Mouse (Mus musculus) kidney, adult 18-20 months (tissue): ENCODE results near the gene Myoc.

Experiments used
- DNase-seq: peaks from one replicate; pipeline ENCODE4 v3.0.0; 2021

Gene Myoc

GRCm38 (mm10) chr1:162658119-162658518 lies 19.2 kb downstream of the Myoc start, which contains the start of gene Myocos:
Gene Myocos, minus strand, starts transcription at chr1:162658219.
- DNase-seq, result no peak

- no peak for DNase-seq
These were observed 21.4 kb downstream of the Myoc start for GRCm38 (mm10) chr1:162660276-162660860.

- peak; percentile 71 for DNase-seq
These were observed 26.0 kb downstream of the Myoc start for GRCm38 (mm10) chr1:162664826-162665475.

- peak; percentile 8 for DNase-seq
These were observed 26.7 kb downstream of the Myoc start for GRCm38 (mm10) chr1:162665486-162666174.

- DNase-seq, result no peak
These were observed 54.8 kb downstream of the Myoc start for GRCm38 (mm10) chr1:162693721-162694120.

- no peak for DNase-seq
These were observed 58.9 kb downstream of the Myoc start for GRCm38 (mm10) chr1:162697866-162698265.
